Mouse (Mus musculus) MEL-GATA-1-ER (cell line): ENCODE results near the gene Tmcc2.

Experiments used
- DNase-seq: peaks from one replicate; pipeline ENCODE4 v3.0.0-alpha.2; 2012; ENCODE audit warnings: low read depth; ENCODE audit errors: extremely low read depth

Tmcc2 gene

GRCm38 (mm10) chr1:132390691-132391579, at the start of gene Tmcc2:
TSS of gene Tmcc2 (minus strand) at chr1:132391281.
- DNase-seq, result peak; percentile 34

- no peak for DNase-seq
These were observed 46.3 kb upstream of the Tmcc2 start for GRCm38 (mm10) chr1:132437389-132437788.

- no peak for DNase-seq
These were observed 45.9 kb upstream of the Tmcc2 start for GRCm38 (mm10) chr1:132436960-132437359.

GRCm38 (mm10) chr1:132436320-132436958, 45.4 kb upstream of the Tmcc2 start:
- no peak for DNase-seq

- no peak for DNase-seq
These were observed 43.0 kb upstream of the Tmcc2 start for GRCm38 (mm10) chr1:132434032-132434431.

GRCm38 (mm10) chr1:132433349-132433748, 42.3 kb upstream of the Tmcc2 start:
- DNase-seq, result no peak

GRCm38 (mm10) chr1:132431716-132432115, 40.6 kb upstream of the Tmcc2 start:
- DNase-seq, result no peak

GRCm38 (mm10) chr1:132430818-132431217, 39.7 kb upstream of the Tmcc2 start:
- DNase-seq, result no peak

- no peak for DNase-seq
These were observed 34.5 kb upstream of the Tmcc2 start for GRCm38 (mm10) chr1:132425600-132425999.

- no peak for DNase-seq
These were observed 32.0 kb upstream of the Tmcc2 start for GRCm38 (mm10) chr1:132422912-132423696.

- peak; percentile 55 for DNase-seq
These were observed 29.6 kb upstream of the Tmcc2 start for GRCm38 (mm10) chr1:132420662-132421061.

GRCm38 (mm10) chr1:132420206-132420605, 29.1 kb upstream of the Tmcc2 start:
- DNase-seq, result no peak

- peak; percentile 72 for DNase-seq
These were observed 26.5 kb upstream of the Tmcc2 start, which contains the start of gene Dstyk for GRCm38 (mm10) chr1:132417319-132418251. TSS of gene Dstyk (plus strand) at chr1:132417555.

- no peak for DNase-seq
These were observed 25.8 kb upstream of the Tmcc2 start for GRCm38 (mm10) chr1:132416943-132417290.

GRCm38 (mm10) chr1:132416244-132416942, 25.3 kb upstream of the Tmcc2 start:
- DNase-seq, result peak; percentile 84

- DNase-seq, result no peak
These were observed 19.6 kb upstream of the Tmcc2 start for GRCm38 (mm10) chr1:132410657-132411056.

- DNase-seq, result no peak
These were observed 10.8 kb upstream of the Tmcc2 start for GRCm38 (mm10) chr1:132401843-132402242.

GRCm38 (mm10) chr1:132400538-132400937, 9.5 kb upstream of the Tmcc2 start:
- no peak for DNase-seq

GRCm38 (mm10) chr1:132396705-132397104, 5.6 kb upstream of the Tmcc2 start:
- DNase-seq, result no peak

GRCm38 (mm10) chr1:132392872-132393271, 1.8 kb upstream of the Tmcc2 start:
- no peak for DNase-seq
